Mouse (Mus musculus) liver, adult 2 months (tissue): ENCODE measurements at regions not wholly inside any gene's neighbourhood (a gene's known extent, or its start where the extent isn't known, plus 50 kb on each side); places are given as distances from the start of the nearest gene placed in this dataset.

Experiments
- DNase-seq: peaks from one replicate; pipeline ENCODE4 v3.0.0-alpha.2; 2011; ENCODE audit warnings: low read depth, low spot score; ENCODE audit errors: extremely low read depth
- H3K27ac ChIP-seq: fragments of 200-500 bp; replicated peaks from 2 replicates; pipeline ENCODE4 v1.5.1; 2012; ENCODE audit warnings: low read depth, mild to moderate bottlenecking, control low read depth, inconsistent platforms, low read length; ENCODE audit not compliant: insufficient read depth
- H3K27me3 ChIP-seq: fragments of 200-500 bp; 2 replicates; pipeline ENCODE4 v1.6.1; 2012; ENCODE audit warnings: mild to moderate bottlenecking, moderate library complexity, low read length, inconsistent platforms; ENCODE audit not compliant: control insufficient read depth, insufficient read depth
- H3K36me3 ChIP-seq: fragments of 200-500 bp; 2 replicates; pipeline ENCODE4 v1.6.1; 2012; ENCODE audit warnings: low read length, inconsistent platforms; ENCODE audit not compliant: control insufficient read depth, insufficient read depth
- H3K4me1 ChIP-seq: fragments of 200-500 bp; 2 replicates; pipeline ENCODE4 v1.6.1; 2011; ENCODE audit warnings: low read length; ENCODE audit not compliant: control insufficient read depth, insufficient read depth
- H3K4me3 ChIP-seq: fragments of 200-500 bp; 2 replicates; pipeline ENCODE4 v1.5.1; 2011; ENCODE audit warnings: low read depth, mild to moderate bottlenecking, control low read depth, low read length, moderate library complexity; ENCODE audit not compliant: insufficient read depth
- H3K79me2 ChIP-seq: fragments of 200-500 bp; 2 replicates; pipeline ENCODE4 v1.6.1; 2012; ENCODE audit warnings: inconsistent platforms, mild to moderate bottlenecking, low read length, moderate library complexity; ENCODE audit not compliant: control insufficient read depth, insufficient read depth
- H3K9ac ChIP-seq: fragments of 200-500 bp; 2 replicates; pipeline ENCODE4 v1.6.1; 2012; ENCODE audit warnings: low read depth, mild to moderate bottlenecking, control low read depth, inconsistent platforms, low read length
- CTCF ChIP-seq: fragments of 200-500 bp; IDR thresholded peaks from 2 replicates; pipeline ENCODE4 v1.5.1; 2011; ENCODE audit warnings: low read depth, low read length, control low read depth
- POLR2A ChIP-seq: fragments of 200-500 bp; IDR thresholded peaks from 2 replicates; pipeline ENCODE4 v1.6.1; 2011; ENCODE audit warnings: low read length, control low read depth; ENCODE audit not compliant: insufficient read depth; ENCODE audit errors: extremely low read depth
- WGBS: fragments of 180-500 bp; shearing (Covaris S2); methylation state at CpG from one replicate; pipeline ENCODE4 v1.1.7; 2018; 5-methylcytosine and 5-hydroxymethylcytosine counted together

DNA sequence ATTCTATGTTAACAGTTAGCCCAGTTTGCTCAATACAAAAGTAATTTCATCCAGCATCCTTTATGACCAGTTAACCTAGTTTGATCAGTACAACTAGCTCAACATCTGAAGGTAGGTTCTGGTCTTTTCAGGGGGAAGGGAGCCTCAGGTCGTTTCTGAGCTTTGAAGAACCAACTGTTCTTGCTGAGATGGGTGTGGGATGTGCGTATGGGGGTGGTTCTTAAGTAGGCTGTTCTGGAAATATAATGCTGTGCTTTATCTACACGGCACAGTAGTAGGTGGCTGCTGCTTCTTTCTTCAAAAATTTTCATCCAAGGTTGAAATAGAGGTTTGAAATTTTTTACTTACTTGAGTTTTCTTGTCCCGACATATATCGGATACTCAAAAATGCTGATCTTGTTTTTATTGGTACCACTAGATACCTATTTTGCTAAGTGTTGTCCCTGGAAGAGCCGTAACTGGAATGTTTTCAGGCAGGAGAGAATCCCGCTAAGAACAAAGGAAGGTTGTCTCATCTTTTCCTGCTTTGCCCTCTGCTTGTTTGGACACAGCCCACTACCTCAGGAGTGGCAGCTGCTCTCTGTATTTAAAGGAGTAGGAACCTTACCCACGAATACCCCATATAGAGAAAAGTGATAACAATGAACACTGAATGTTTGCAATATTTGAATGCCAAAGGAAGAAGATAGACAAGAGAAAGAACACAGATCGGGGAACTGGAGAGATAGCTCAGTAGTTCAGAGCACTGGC is 275.5 kb downstream of the Cdh10 start:
- no peak for TF ChIP-seq CTCF
- TF ChIP-seq POLR2A = no peak
- Histone ChIP-seq H3K79me2 (no peaks in the 10 kb centered on the region), H3K27ac (no peak overlapping the region), H3K4me3 (no peak overlapping the region), H3K9ac (no peak overlapping the region), H3K36me3 (no peaks in the 10 kb centered on the region), H3K4me1 (no peaks in the 10 kb centered on the region), H3K27me3 (no peaks in the 10 kb centered on the region)
- WGBS = 76% methylated on average over 9 of the region's 9 CpGs
- no peak for DNase-seq

DNA sequence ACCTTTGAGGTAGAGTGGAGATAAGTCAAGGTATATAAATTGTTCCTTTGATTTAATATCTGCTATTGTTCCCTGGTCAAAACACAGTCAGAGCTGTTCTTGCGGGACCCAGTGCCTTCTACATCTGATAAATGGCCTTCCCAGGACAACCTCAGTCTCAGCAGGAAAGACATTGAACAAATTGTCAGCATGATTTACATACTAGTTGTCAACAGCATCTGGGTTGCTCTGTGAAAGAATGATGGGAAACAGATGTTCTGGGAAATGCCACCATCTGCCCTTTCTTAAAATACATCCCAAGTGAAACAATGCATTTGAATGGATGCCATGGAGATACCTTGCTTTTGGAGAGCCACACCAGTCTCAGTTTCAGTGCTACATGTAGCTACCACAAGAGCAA is 296.2 kb downstream of the Cdh10 start:
- no peak overlapping the region for H3K9ac ChIP-seq
- H3K36me3 ChIP-seq = no peaks in the 10 kb centered on the region
- no peaks in the 10 kb centered on the region for H3K27me3 ChIP-seq
- no peak for DNase-seq
- no peaks in the 10 kb centered on the region for H3K79me2 ChIP-seq
- no peak overlapping the region for H3K27ac ChIP-seq
- no peaks in the 10 kb centered on the region for H3K4me1 ChIP-seq
- no peak overlapping the region for H3K4me3 ChIP-seq
- WGBS = 48% methylated on average over 1 of the region's 1 CpGs
- TF ChIP-seq CTCF (no peak), POLR2A (no peak)

DNA sequence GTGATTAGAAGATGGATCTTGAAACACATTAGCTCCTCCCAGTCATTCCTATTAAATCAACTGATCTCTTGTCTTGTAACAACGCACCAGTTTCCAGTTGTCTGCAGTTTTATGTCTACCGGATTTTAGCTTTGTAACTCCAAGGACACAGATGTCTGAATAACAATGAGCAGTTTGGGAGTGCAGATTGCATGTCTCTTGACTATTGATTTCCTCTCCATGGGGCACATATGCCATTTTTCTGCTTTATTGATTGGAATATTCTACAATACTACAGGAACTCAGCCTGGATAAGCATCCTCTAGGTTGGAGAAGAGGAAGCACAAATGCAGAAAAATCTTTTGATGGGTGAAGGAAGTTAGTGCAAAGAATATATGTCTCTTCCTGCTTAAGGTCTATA is 300.2 kb downstream of the Cdh10 start:
- Histone ChIP-seq H3K4me1 (no peaks in the 10 kb centered on the region), H3K4me3 (no peak overlapping the region), H3K27me3 (no peaks in the 10 kb centered on the region), H3K79me2 (no peaks in the 10 kb centered on the region), H3K36me3 (no peaks in the 10 kb centered on the region), H3K9ac (no peak overlapping the region), H3K27ac (no peak overlapping the region)
- DNase-seq = no peak
- 86% methylated on average over 2 of the region's 2 CpGs for WGBS
- TF ChIP-seq POLR2A (no peak), CTCF (no peak)

DNA sequence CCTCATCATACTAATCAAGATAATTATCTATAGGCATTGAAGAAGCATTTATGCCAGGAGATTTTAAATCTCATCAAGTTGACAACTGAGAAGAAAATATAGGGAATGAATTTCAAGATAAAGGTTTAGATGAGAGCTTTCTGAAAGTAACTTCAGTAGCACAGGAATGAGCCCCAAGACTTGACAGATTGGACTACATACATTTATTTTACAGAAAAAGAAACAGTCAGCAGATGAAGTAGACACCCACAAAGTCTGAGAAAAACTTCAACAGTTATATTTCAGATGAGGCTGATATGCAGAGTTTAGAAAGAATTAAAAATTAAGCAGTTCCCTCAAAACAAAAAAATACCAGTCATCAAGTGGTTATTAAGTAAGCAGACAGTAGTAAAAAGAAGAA is 308.7 kb downstream of the Cdh10 start:
- Histone ChIP-seq H3K27ac (no peak overlapping the region), H3K36me3 (no peaks in the 10 kb centered on the region), H3K27me3 (no peaks in the 10 kb centered on the region), H3K9ac (no peak overlapping the region), H3K4me1 (no peaks in the 10 kb centered on the region), H3K79me2 (no peaks in the 10 kb centered on the region), H3K4me3 (no peak overlapping the region)
- TF ChIP-seq POLR2A (no peak), CTCF (no peak)
- DNase-seq = no peak

DNA sequence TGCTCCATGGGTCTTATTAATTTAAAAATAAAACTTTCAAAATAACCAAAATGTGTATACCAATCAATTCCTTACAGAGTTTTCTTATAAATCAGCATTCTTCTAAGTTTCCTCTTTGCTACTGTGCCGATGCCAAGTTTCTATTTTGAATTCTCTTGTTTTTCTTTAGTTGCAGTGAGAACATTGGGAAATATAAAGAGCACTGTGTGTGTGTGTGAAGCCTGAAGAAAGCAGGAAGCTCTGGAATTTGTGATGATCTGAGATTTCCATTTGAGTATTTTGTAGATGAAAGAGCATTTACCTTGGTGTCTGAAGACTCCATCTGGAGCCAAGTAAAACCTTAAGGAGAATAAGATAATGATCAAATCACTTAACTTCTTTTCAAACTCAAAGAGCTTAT is 310.6 kb downstream of the Cdh10 start:
- Histone ChIP-seq H3K79me2 (no peaks in the 10 kb centered on the region), H3K27ac (no peak overlapping the region), H3K9ac (no peak overlapping the region), H3K4me3 (no peak overlapping the region), H3K27me3 (no peaks in the 10 kb centered on the region), H3K36me3 (no peaks in the 10 kb centered on the region), H3K4me1 (no peaks in the 10 kb centered on the region)
- no peak for DNase-seq
- WGBS = 90% methylated on average over 1 of the region's 1 CpGs
- TF ChIP-seq POLR2A (no peak), CTCF (no peak)

DNA sequence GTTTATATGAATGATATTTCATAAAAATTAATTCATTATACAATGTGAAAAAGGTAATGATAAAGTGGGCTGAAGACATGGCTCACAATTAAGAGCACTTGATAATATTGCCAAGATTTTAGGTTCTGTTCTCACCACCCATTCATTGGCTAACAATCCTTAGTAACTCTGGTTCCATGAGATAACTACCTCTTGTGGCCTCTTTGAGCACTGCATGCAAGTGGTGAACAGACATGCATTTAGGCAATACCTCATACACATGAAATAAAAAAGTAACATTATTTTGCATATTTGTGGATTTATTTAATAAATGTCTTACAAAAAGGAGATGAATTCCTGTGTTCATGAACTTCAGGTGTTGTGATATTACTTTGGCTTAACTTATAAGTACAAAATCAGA is 334.9 kb downstream of the Cdh10 start:
- Histone ChIP-seq H3K79me2 (no peaks in the 10 kb centered on the region), H3K36me3 (no peaks in the 10 kb centered on the region), H3K27me3 (no peaks in the 10 kb centered on the region), H3K27ac (no peak overlapping the region), H3K4me3 (no peak overlapping the region), H3K4me1 (no peaks in the 10 kb centered on the region), H3K9ac (no peak overlapping the region)
- TF ChIP-seq CTCF (no peak), POLR2A (no peak)
- DNase-seq = no peak
